Mouse (Mus musculus) T-helper 17 cell (primary cell): ENCODE measurements around the gene Synpo2.

ENCODE experiments used
- in situ Hi-C, 2 experiments: fragments of 300-600 bp; cut with MboI, MseI; formaldehyde crosslinking; loops; 1 replicate in 1 of 2; 2 replicates in 1 of 2; pipeline ENCODE4 v1.15.1; 2025; ENCODE audit warnings: high pct_unique_total_duplicates in 2 of 2

The Synpo2 gene

GRCm38 (mm10) chr3:123207386-123207785, 28.6 kb downstream of the Synpo2 start:
- in situ Hi-C loops: no loop called here

GRCm38 (mm10) chr3:123205485-123205884, 30.5 kb downstream of the Synpo2 start:
- in situ Hi-C loops: no loop called here

- in situ Hi-C loops: no loop called here
Measured at GRCm38 (mm10) chr3:123205065-123205464, 30.9 kb downstream of the Synpo2 start.

- in situ Hi-C loops: no loop called here
Measured at GRCm38 (mm10) chr3:123204658-123205057, 31.3 kb downstream of the Synpo2 start.

GRCm38 (mm10) chr3:123201798-123202197, 34.2 kb downstream of the Synpo2 start:
- in situ Hi-C loops: no loop called here

- in situ Hi-C loops: no loop called here
Measured at GRCm38 (mm10) chr3:123193740-123194139, 42.2 kb downstream of the Synpo2 start.

GRCm38 (mm10) chr3:123191602-123192001, 44.3 kb downstream of the Synpo2 start:
- in situ Hi-C loops: no loop called here

GRCm38 (mm10) chr3:123190329-123190728, 45.6 kb downstream of the Synpo2 start:
- in situ Hi-C loops: no loop called here

- in situ Hi-C loops: no loop called here
Measured at GRCm38 (mm10) chr3:123189826-123190225, 46.1 kb downstream of the Synpo2 start.

GRCm38 (mm10) chr3:123188616-123189230, 47.2 kb downstream of the Synpo2 start:
- in situ Hi-C loops: no loop called here

- in situ Hi-C loops: no loop called here
Measured at GRCm38 (mm10) chr3:123187370-123188124, 48.4 kb downstream of the Synpo2 start.

- in situ Hi-C loops: no loop called here
Measured at GRCm38 (mm10) chr3:123185238-123185925, 50.6 kb downstream of the Synpo2 start.

- in situ Hi-C loops: no loop called here
Measured at GRCm38 (mm10) chr3:123184281-123184680, 51.7 kb downstream of the Synpo2 start.

- in situ Hi-C loops: no loop called here
Measured at GRCm38 (mm10) chr3:123179508-123179907, 56.4 kb downstream of the Synpo2 start.

- in situ Hi-C loops: no loop called here
Measured at GRCm38 (mm10) chr3:123179041-123179440, 56.9 kb downstream of the Synpo2 start.

- in situ Hi-C loops: no loop called here
Measured at GRCm38 (mm10) chr3:123178420-123178819, 57.5 kb downstream of the Synpo2 start.

- in situ Hi-C loops: no loop called here
Measured at GRCm38 (mm10) chr3:123176366-123177334, 59.3 kb downstream of the Synpo2 start.

GRCm38 (mm10) chr3:123175142-123175541, 60.8 kb downstream of the Synpo2 start:
- in situ Hi-C loops: no loop called here

GRCm38 (mm10) chr3:123174379-123174697, 61.6 kb downstream of the Synpo2 start:
- in situ Hi-C loops: loop anchor here in 1 of 2 experiments (5.0 kb wide), 1 partner anchor 178 kb away; no protein-coding TSS in a partner anchor

- in situ Hi-C loops: loop anchor here in 1 of 2 experiments (5.0 kb wide), 1 partner anchor 179 kb away; no protein-coding TSS in a partner anchor
Measured at GRCm38 (mm10) chr3:123173553-123174378, 62.2 kb downstream of the Synpo2 start.
